Comparison of ENCODE assay signal across 9 mouse cellular contexts in genomic region chr19:34441979-34442378, GRCm38 (mm10). TPM values are rescaled to one million over a fixed set of nuclear protein-coding genes. Genes with fewer than 3 reads are reported as not detected.
A peak's percentile ranks its signal among the peaks of the same experiment; 100 is the strongest.
DNase-seq lines count a peak whose midpoint lies in the region; ATAC-seq and TF ChIP-seq lines count a peak whose summit lies in the region.
"Had no signal": no experiment of that assay in that cellular context is flagged by ENCODE, and none has a peak within 500 bp of the region (broad histone marks: within the 10 kb centered on the region; RNA-seq: fewer than 3 reads in every experiment).

No protein-coding gene starts in this region.

- peak overlapping the region; percentile 30 for H3K4me3 ChIP-seq in liver, adult 2 months (ENCODE audit: insufficient read depth, low read depth, low read length)
- H3K4me3 ChIP-seq in intestine, embryonic 15.5 days (replicated peaks): no peak overlapping the region
- no peak overlapping the region for H3K4me3 ChIP-seq in myocyte
- no peak overlapping the region for H3K4me3 ChIP-seq in neural tube, embryonic 15.5 days (replicated peaks)
- H3K4me3 ChIP-seq in hindbrain, embryonic 14.5 days (replicated peaks; ENCODE audit: low read length): no peak overlapping the region
- H3K4me3 ChIP-seq: limb, embryonic 12.5 days had no signal

- WGBS in liver, adult 2 months: 26% methylated on average over 2 of the region's 2 CpGs
- 72% methylated on average over 2 of the region's 2 CpGs for WGBS in intestine, embryonic 15.5 days
- 85% methylated on average over 2 of the region's 2 CpGs for WGBS in neural tube, embryonic 15.5 days
- WGBS in hindbrain, embryonic 14.5 days: 82% methylated on average over 2 of the region's 2 CpGs

- no peaks in the 10 kb centered on the region; the same call in 1 of the 2 replicates for H3K4me1 ChIP-seq in liver, adult 2 months (ENCODE audit: control insufficient read depth, insufficient read depth, low read length)
- no peaks in the 10 kb centered on the region for H3K4me1 ChIP-seq in intestine, embryonic 15.5 days (replicated peaks)
- no peaks in the 10 kb centered on the region for H3K4me1 ChIP-seq in neural tube, embryonic 15.5 days
- H3K4me1 ChIP-seq in hindbrain, embryonic 14.5 days (replicated peaks; ENCODE audit: control insufficient read depth, insufficient read depth, low read length): no peaks in the 10 kb centered on the region
- H3K4me1 ChIP-seq: limb, embryonic 12.5 days had no signal

- H3K9me3 ChIP-seq in intestine, embryonic 15.5 days: no peaks in the 10 kb centered on the region
- no peaks in the 10 kb centered on the region for H3K9me3 ChIP-seq in neural tube, embryonic 15.5 days (replicated peaks)
- H3K9me3 ChIP-seq in hindbrain, embryonic 14.5 days (ENCODE audit: control insufficient read depth, low read length): no peaks in the 10 kb centered on the region
- H3K9me3 ChIP-seq: limb, embryonic 12.5 days had no signal

- no peaks in the 10 kb centered on the region for H3K27me3 ChIP-seq in liver, adult 2 months (ENCODE audit: control insufficient read depth, insufficient read depth, low read length)
- no peaks in the 10 kb centered on the region for H3K27me3 ChIP-seq in intestine, embryonic 15.5 days (replicated peaks)
- H3K27me3 ChIP-seq in myocyte (ENCODE audit: control insufficient read depth, insufficient read depth, insufficient read length): no peaks in the 10 kb centered on the region
- H3K27me3 ChIP-seq in neural tube, embryonic 15.5 days (replicated peaks): no peaks in the 10 kb centered on the region
- H3K27me3 ChIP-seq in hindbrain, embryonic 14.5 days (ENCODE audit: control insufficient read depth, insufficient read depth, low read length): no peaks in the 10 kb centered on the region
- H3K27me3 ChIP-seq: limb, embryonic 12.5 days had no signal

- H3ac ChIP-seq in myocyte (ENCODE audit: control insufficient read depth, insufficient read length): no peak overlapping the region

- no peak overlapping the region for H3K4me2 ChIP-seq in intestine, embryonic 15.5 days (replicated peaks)
- H3K4me2 ChIP-seq in myocyte (ENCODE audit: low read depth): peak overlapping the region; percentile 10
- no peak overlapping the region for H3K4me2 ChIP-seq in neural tube, embryonic 15.5 days
- no peak overlapping the region for H3K4me2 ChIP-seq in hindbrain, embryonic 14.5 days (replicated peaks)
- H3K4me2 ChIP-seq: limb, embryonic 12.5 days had no signal

- no peaks in the 10 kb centered on the region for H3K36me3 ChIP-seq in liver, adult 2 months (ENCODE audit: control insufficient read depth, insufficient read depth, low read length)
- no peaks in the 10 kb centered on the region for H3K36me3 ChIP-seq in intestine, embryonic 15.5 days
- no peaks in the 10 kb centered on the region for H3K36me3 ChIP-seq in myocyte (ENCODE audit: control insufficient read depth, insufficient read depth)
- H3K36me3 ChIP-seq in neural tube, embryonic 15.5 days: no peaks in the 10 kb centered on the region
- H3K36me3 ChIP-seq in hindbrain, embryonic 14.5 days (replicated peaks; ENCODE audit: control insufficient read depth, insufficient read depth): no peaks in the 10 kb centered on the region
- H3K36me3 ChIP-seq: limb, embryonic 12.5 days had no signal

- no peaks in the 10 kb centered on the region for H3K79me2 ChIP-seq in liver, adult 2 months (ENCODE audit: control insufficient read depth, insufficient read depth, low read length)
- H3K79me2 ChIP-seq in myocyte (ENCODE audit: control insufficient read depth, insufficient read depth): no peaks in the 10 kb centered on the region

- H3K27ac ChIP-seq in liver, adult 2 months (replicated peaks; ENCODE audit: insufficient read depth, low read depth, low read length): no peak overlapping the region
- no peak overlapping the region for H3K27ac ChIP-seq in intestine, embryonic 15.5 days
- H3K27ac ChIP-seq in neural tube, embryonic 15.5 days (replicated peaks): no peak overlapping the region
- no peak overlapping the region for H3K27ac ChIP-seq in hindbrain, embryonic 14.5 days
- H3K27ac ChIP-seq: limb, embryonic 12.5 days had no signal

- DNase-seq in liver, adult 2 months (ENCODE audit: extremely low read depth, low read depth, low spot score): peak; percentile 93
- DNase-seq in liver: no peak
- peak; percentile 19 for DNase-seq in adrenal gland, postnatal 25 days
- no peak for DNase-seq in gastrocnemius, postnatal 10 days
- DNase-seq in hindbrain, embryonic 14.5 days (ENCODE audit: low spot score): no peak

- H3K9ac ChIP-seq in liver, adult 2 months (ENCODE audit: low read depth, low read length): no peak overlapping the region
- H3K9ac ChIP-seq in intestine, embryonic 15.5 days: no peak overlapping the region
- no peak overlapping the region for H3K9ac ChIP-seq in neural tube, embryonic 15.5 days (replicated peaks)
- H3K9ac ChIP-seq in hindbrain, embryonic 14.5 days: no peak overlapping the region
- H3K9ac ChIP-seq: limb, embryonic 12.5 days had no signal

- TF ChIP-seq POLR2A in liver, adult 2 months (IDR thresholded peaks at IDR 0.05; ENCODE audit: extremely low read depth, insufficient read depth, low read length): no peak
- TF ChIP-seq POLR2A in myocyte (IDR thresholded peaks at IDR 0.05; ENCODE audit: insufficient read length, low read depth): no peak

- peak; percentile 74 for ATAC-seq in intestine, embryonic 15.5 days
- no peak for ATAC-seq in neural tube, embryonic 15.5 days (ENCODE audit: low FRiP score)
- ATAC-seq in hindbrain, embryonic 14.5 days (ENCODE audit: low FRiP score): no peak

- no peak for TF ChIP-seq CTCF in liver, adult 2 months (IDR thresholded peaks at IDR 0.05; ENCODE audit: low read depth, low read length)

TF ChIP-seq in myocyte, 11 proteins besides CTCF, POLR2A, EP300 and RAD21:
- peak; percentile 94 for TF ChIP-seq CEBPB (IDR thresholded peaks at IDR 0.05; ENCODE audit: insufficient read depth, poor library complexity, severe bottlenecking)
- no peak for TF ChIP-seq REST (IDR thresholded peaks at IDR 0.05; ENCODE audit: insufficient read depth, insufficient read length)

RNA-seq across cellular contexts. Expression of gene Ch25h, which starts 33.0 kb away (rescaled TPM):
- 0.34 TPM in 1 of 2 replicates, not detected in the other for total RNA-seq in liver, adult 2 months (2014; rRNA removed)
- polyA plus RNA-seq in liver, adult 2 months (2012; rRNA removed): 0.09 and 0.22 TPM in 2 replicates
- total RNA-seq in adrenal gland, postnatal 25 days (2021): 0.82 TPM in 1 of 2 replicates, not detected in the other
- polyA plus RNA-seq in intestine, embryonic 15.5 days (2015; fragmentation: Nextera tagmentation; extraction: Ambion mirVana): 3.2 and 4.2 TPM in 2 replicates
- polyA plus RNA-seq in myocyte (2012; fragmentation: generic; extraction: Trizol): 9.9 TPM
- 0.52 and 1.2 TPM in 2 replicates for polyA plus RNA-seq in neural tube, embryonic 15.5 days (2015; fragmentation: Nextera tagmentation; extraction: Ambion mirVana)
- total RNA-seq in gastrocnemius, postnatal 10 days (2021): under 1 TPM in 1 of 2 experiments, not detected in 1; 0.32 TPM
- 0.27 and 0.55 TPM in 2 replicates for polyA plus RNA-seq in hindbrain, embryonic 14.5 days (2014; fragmentation: Nextera tagmentation; extraction: Ambion mirVana)

Comparison
In these comparisons a context has a peak if more than half of its experiments do, and no peak if none do; other contexts are left out.
1. DNase-seq: peak in liver, adult 2 months (single experiment) and adrenal gland, postnatal 25 days (single experiment); none in liver (single experiment), gastrocnemius, postnatal 10 days (single experiment) and hindbrain, embryonic 14.5 days (single experiment).